Mouse (Mus musculus) c-Kit-negative CD71-positive TER-119-positive erythroid progenitor cells, embryonic 14.5 days (primary cell): ENCODE measurements around the gene Psmg3.
A peak's percentile ranks its signal among the peaks of the same experiment; 100 is the strongest.

Source experiments
- DNase-seq: peaks from one replicate; pipeline ENCODE4 v3.0.0-alpha.2; 2013; ENCODE audit warnings: low read depth, low spot score

Gene Psmg3

DNA sequence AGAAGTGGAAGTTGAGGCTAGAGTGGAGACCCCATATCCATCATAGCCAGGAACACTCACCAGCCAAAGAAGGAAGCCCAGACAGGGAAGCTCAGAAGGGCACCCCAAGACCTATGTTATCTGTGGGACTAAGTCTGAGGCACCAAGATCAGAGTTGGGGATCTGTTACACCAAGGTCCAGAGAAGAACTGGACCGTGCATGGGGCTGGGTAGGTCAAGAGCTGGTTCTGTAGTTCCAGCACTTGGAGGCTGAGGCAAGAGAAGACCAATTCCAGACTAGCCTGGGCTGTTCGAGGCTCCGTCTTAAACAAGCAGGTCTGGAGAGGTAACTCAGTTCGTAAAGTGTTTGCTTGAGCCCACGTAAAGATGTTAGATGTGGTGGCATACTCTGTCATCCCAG is 32.5 kb downstream of the Psmg3 start:
- no peak for DNase-seq

DNA sequence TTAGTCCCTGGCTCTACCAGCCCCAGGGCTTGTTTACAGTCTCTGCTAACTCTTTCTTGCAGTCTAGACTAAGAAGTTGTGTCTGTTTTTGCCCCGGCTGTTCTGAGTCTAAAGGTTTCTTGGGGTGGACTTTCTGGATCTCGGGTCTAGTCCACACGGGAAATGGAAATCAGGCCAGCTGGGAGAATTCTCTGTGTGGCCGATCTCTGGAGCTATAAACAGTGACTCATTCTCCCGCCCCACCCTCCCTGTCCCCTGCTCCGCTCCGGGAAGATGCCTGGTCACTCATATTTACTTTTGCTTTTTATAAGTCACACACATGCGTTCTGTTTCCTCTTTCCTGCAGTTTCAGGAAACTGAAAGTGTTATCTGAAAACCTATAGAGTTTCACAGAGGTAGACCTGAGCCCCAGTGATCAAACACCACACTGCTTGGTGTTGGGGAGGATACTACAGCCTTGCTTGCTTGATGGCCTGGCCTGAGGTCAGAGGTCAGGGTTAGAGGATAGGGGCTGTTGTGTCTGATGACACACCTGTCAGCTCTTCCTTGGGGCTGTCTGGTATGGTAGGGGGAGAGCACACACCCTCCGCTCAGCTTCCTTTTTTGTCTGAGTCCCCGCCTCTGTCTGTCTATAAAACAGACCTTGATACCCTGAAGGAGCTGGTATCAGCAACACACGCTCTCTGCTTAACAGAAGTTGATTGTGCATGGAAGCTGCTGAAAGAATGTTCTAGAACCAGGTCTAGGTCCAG is 33.2 kb downstream of the Psmg3 start:
- DNase-seq: no peak

DNA sequence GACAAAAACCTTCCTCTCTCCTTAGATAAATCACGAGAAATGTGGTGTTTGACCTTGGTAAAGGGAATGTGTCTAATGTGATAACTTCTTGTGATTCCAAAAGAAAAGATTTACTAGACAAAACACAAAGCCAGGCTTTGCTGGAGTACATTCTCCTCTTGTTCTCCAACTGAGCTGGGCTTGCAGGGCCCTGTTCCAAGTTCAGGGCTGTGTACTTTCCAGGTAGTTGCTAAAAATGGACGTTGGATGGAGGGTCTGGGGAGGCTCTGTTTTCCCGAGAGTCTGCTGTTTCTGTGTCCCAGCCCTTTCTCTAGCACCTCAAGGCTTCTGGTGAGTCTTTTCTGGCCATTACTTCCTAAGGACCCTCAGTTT is 33.7 kb downstream of the Psmg3 start:
- no peak for DNase-seq

DNA sequence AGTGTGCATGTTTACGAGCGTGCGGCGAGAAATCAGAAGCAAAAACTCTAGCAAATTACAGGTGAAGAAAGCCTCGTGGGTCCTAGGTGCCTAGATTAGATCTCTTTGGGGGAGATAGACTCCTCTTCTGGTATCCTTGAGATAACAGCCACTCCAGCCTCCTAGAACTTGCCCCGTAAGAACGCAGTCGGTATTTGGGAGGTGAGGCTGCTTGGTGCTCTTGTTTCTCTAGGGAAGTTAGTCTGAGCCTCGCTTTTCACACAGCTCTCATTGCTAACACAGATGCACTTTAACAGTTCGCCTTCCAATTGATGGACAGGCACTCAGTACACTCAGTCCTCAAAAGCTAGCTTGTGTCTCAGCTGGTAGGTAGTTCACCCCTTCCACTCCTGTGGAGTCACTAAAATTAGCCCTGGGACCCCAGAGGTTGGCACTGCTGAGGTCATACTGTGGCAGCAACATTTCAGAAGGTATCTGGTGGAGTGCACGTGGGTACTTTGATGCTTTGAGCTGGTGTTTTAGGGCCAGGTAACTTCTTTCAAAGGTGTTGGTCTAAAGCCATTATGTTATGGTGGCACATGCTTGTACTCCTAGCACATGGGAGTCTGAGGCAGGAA is 34.4 kb downstream of the Psmg3 start:
- no peak for DNase-seq

DNA sequence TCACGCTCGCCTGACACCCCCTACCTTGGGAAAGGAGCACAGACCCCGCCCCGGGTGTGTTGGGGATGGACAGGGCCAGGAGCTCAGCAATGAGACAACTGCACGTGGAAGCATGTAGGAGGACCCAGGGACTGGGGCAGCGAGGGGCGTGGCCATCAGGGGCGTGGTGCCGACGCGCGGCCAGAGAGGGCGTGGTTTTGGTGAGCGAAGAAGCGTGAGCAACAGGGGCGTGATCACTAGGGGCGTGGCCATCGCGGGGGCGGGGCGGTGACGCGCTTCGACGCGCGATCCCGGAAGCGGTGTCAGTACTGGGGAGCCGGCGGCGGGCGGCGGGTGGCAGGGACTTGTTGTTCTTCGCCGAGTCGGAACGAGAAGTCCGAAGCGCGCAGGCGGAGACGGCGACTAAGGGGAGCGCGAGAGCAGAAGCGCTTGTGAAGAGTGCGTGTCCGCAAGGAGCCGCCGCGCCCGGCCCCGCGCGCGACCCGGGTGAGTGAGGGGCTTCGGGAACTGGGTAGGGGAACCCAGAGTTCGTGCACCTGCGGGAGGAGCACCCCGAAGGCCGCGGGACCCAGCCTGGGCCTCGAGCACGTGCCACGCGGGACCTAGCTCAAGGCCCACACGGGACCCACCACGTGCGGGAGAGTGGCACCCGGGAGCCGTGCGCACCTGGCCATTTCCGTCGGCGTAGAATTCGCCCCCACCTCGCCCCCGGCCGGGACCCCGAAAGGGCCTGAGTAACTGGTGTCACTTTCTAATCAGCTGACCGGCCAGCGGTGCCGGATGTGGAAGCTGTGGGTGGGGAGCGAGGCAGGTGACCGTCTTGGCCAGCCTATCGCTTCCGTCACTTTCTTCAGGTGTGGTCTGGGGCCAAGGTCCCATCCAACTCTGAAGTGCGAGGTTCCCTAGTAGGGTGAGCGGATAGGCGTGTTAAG is 35.2 kb downstream of the Psmg3 start, which contains the start of gene Mafk:
Gene Mafk (plus strand): TSS at position 287 of the 932 bp plus-strand sequence.
- DNase-seq: peak; percentile 97

DNA sequence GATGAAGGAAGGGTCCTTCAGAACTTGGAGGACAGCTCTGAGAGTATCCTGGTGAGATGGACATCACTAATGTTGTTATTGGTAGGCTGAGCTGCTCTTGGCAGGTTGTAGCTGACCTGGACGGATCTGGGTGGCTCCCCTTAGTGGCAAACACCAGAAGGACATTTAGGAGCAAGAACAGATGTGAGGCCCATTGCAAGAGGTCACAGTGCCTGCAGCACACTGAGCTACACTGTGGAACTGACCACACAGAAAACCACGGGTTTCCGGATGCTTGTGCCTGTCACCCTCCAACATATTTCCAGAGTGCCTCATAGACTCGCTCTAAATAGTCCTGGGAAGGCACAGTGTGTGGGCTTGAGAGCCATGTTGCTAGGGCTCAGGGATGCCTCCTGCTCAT is 37.2 kb downstream of the Psmg3 start:
- no peak for DNase-seq

DNA sequence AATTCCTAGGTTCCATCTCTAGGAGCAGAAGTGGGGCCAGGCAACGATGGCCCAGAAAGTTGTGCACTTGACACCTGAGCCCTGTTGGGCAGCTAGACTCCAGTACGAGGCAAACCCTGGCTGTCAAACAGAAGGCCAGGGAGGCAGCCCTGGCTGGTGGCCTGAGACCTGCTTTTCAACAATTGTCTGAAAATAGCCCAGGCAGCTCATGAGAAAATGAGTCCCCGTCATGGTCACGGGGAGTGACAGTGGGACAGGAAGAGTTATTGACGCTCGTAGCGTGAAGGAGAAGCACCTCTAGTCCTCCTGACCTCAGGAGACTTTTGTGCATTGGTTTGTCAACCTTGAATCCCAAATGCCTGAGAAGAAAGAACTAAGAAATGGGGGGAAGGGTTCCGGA is 45.3 kb downstream of the Psmg3 start:
- no peak for DNase-seq

DNA sequence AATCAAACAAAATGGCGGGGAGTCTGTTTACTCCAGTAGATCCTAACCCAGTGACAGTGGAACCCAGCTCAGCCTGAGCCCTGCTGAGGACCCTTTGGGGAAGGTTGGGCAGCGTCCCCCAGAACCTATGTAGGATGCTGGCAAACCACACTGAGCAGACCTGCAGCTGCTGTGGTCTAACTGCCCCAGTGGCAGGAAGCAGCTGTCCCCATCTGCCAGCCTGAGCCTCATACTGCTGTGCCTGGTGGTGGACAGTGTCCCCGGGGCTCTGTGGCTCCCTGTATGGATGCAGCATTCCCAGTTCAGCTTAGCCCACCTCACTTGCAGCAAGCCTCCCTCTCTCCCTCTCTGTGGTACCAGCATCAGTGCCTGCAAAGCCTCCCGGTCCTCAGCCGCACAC is 49.7 kb downstream of the Psmg3 start:
- DNase-seq: no peak

DNA sequence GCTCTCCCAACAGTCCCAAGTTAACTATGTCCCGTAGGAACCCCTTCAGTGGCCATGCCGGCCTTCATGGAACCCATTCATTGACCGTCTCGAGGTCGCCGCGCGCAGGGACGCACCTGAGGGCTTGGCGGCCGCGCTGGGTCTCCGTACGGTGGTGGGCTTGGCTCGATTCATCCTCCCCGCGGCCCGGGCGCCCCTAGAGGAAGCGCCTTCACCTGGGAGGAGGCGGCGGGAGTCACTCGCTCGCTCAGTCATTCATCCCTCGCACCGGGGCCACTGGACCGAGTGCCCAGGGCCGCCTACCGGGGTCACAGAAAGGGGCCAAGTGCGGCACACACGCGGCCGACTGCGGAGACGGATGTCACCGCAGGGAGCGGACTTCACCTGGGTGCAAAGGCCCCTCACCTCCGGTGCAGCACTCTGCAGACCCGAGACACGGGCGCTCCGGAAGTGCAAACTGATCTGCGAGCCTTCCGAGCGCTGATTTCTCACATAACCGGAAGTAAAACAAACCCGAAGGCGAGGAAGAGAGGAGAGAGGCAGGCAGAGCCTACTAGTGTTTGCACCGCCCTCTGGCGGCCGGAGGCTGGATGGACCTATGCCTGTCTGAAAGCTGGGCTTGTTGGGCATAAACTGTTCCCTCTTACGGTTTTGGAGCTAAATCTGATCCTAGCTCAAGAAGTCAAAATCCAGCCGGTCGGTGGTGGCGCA is 51.3 kb downstream of the Psmg3 start, which contains the start of gene Ints1:
Gene Ints1 (minus strand): TSS at position 459 of the 711 bp plus-strand sequence.
- DNase-seq: peak; percentile 91
